21 mouse cellular contexts compared by ENCODE assay signal in genomic region chr10:100508170-100508569, GRCm38 (mm10). TPM values are rescaled to one million over a fixed set of nuclear protein-coding genes. Genes with fewer than 3 reads are reported as not detected.
DNase-seq lines count a peak whose midpoint lies in the region; ATAC-seq and TF ChIP-seq lines count a peak whose summit lies in the region.
"Had no signal": no experiment of that assay in that cellular context is flagged by ENCODE, and none has a peak within 500 bp of the region (broad histone marks: within the 10 kb centered on the region; RNA-seq: fewer than 3 reads in every experiment).

No protein-coding gene starts in this region.

- H3K4me1 ChIP-seq in G1E (ENCODE audit: insufficient read depth, low read depth, low read length): peaks cover 8% of the 10 kb centered on the region
- peaks cover 5% of the 10 kb centered on the region; the same call in 1 of the 2 replicates for H3K4me1 ChIP-seq in liver, embryonic 15.5 days (replicated peaks)
- H3K4me1 ChIP-seq: embryonic facial prominence, embryonic 12.5 days; forebrain, embryonic 13.5 days; heart, embryonic 12.5 days; hindbrain, embryonic 10.5 days had no signal

- WGBS in liver, embryonic 15.5 days (ENCODE audit: insufficient replicate concordance): 53% methylated on average over 1 of the region's 1 CpGs

- ATAC-seq in G1E (ENCODE audit: extremely low read depth, insufficient number of reproducible peaks, low FRiP score, poor library complexity, severe bottlenecking): peak; percentile 100
- peak; percentile 46; the same call in 1 of the 2 replicates for ATAC-seq in erythroid progenitor cell, adult 5-6 weeks (replicated peaks; ENCODE audit: low FRiP score, poor library complexity, severe bottlenecking)
- peak; percentile 90 for ATAC-seq in liver, embryonic 15.5 days (ENCODE audit: insufficient read depth)
- ATAC-seq in megakaryocyte-erythroid progenitor cell, adult 5-6 weeks (replicated peaks; ENCODE audit: low FRiP score, low TSS enrichment, poor library complexity, severe bottlenecking): peak; percentile 83
- ATAC-seq: activated CD4-positive, CD25-positive, alpha-beta regulatory T cell, adult 4 months; forebrain, embryonic 13.5 days; forebrain, postnatal 0 days; Patski had no signal

- no peak overlapping the region for H3K9ac ChIP-seq in liver, embryonic 15.5 days
- H3K9ac ChIP-seq: embryonic facial prominence, embryonic 12.5 days; forebrain, embryonic 13.5 days; forebrain, postnatal 0 days; heart, embryonic 12.5 days; hindbrain, embryonic 14.5 days had no signal

- H3K9me3 ChIP-seq in G1E (replicated peaks): no peaks in the 10 kb centered on the region
- H3K9me3 ChIP-seq in liver, embryonic 15.5 days (replicated peaks): no peaks in the 10 kb centered on the region
- H3K9me3 ChIP-seq: embryonic facial prominence, embryonic 12.5 days; forebrain, embryonic 13.5 days; heart, embryonic 12.5 days; hindbrain, embryonic 10.5 days had no signal

- no peaks in the 10 kb centered on the region for H3K27me3 ChIP-seq in G1E (ENCODE audit: insufficient read depth, low read length)
- H3K27me3 ChIP-seq in liver, embryonic 15.5 days: no peaks in the 10 kb centered on the region
- H3K27me3 ChIP-seq: embryonic facial prominence, embryonic 12.5 days; forebrain, embryonic 13.5 days; heart, embryonic 12.5 days; Patski had no signal

- TF ChIP-seq CTCF in G1E (IDR thresholded peaks at IDR 0.05; ENCODE audit: low read depth, low read length): no peak

- DNase-seq in G1E (ENCODE audit: low spot score): no peak
- no peak for DNase-seq in testis, postnatal 10 days (ENCODE audit: low spot score)
- no peak for DNase-seq in spleen, postnatal 36 days (ENCODE audit: low spot score in 2 of 2)
- DNase-seq in right cerebral cortex, adult 2 months (ENCODE audit: low spot score in 2 of 2): no peak
- DNase-seq: adrenal gland, postnatal 25 days; cerebellum, adult 11-12 months; cerebellum, adult 9-10 months; cerebellum, postnatal 25 days; forebrain, postnatal 0 days; gastrocnemius, adult 2 months; gastrocnemius, postnatal 25 days had no signal

- H3K4me2 ChIP-seq in liver, embryonic 15.5 days: no peak overlapping the region
- H3K4me2 ChIP-seq: embryonic facial prominence, embryonic 12.5 days; forebrain, embryonic 13.5 days; heart, embryonic 12.5 days; hindbrain, embryonic 14.5 days had no signal

- H3K4me3 ChIP-seq in G1E (ENCODE audit: low read depth, low read length): no peak overlapping the region
- H3K4me3 ChIP-seq in liver, embryonic 15.5 days (replicated peaks): no peak overlapping the region
- H3K4me3 ChIP-seq: embryonic facial prominence, embryonic 12.5 days; forebrain, embryonic 13.5 days; gastrocnemius, adult 2 months; heart, embryonic 12.5 days; hindbrain, embryonic 10.5 days had no signal

- H3K36me3 ChIP-seq in G1E (replicated peaks): peaks cover 26% of the 10 kb centered on the region
- peaks cover 19% of the 10 kb centered on the region for H3K36me3 ChIP-seq in liver, embryonic 15.5 days (replicated peaks)

- H3K27ac ChIP-seq in liver, embryonic 15.5 days (replicated peaks): no peak overlapping the region
- H3K27ac ChIP-seq: embryonic facial prominence, embryonic 12.5 days; forebrain, embryonic 13.5 days; gastrocnemius, adult 2 months; hindbrain, embryonic 10.5 days; hindbrain, embryonic 14.5 days had no signal

RNA-seq across cellular contexts. Expression of gene Cep290, which starts 20.8 kb away (rescaled TPM):
- total RNA-seq in G1E (2014; fragmentation: Nextera tagmentation): 45.9 and 49.4 TPM in 2 replicates
- total RNA-seq in G1E (2017): 23.3 and 28.6 TPM in 2 replicates
- 0.58 and 1.0 TPM in 2 replicates for polyA plus RNA-seq in G1E (2012)
- 34.8 and 37.8 TPM in 2 replicates for total RNA-seq in erythroid progenitor cell, adult 5-6 weeks (2015; ENCODE audit: low replicate concordance)
- 37.3 and 60.8 TPM in 2 replicates for total RNA-seq in erythroid progenitor cell, adult 5-6 weeks (2017; ENCODE audit: low replicate concordance)
- polyA plus RNA-seq in liver, embryonic 15.5 days (2015; fragmentation: Nextera tagmentation; extraction: Ambion mirVana): 2.5 and 3.0 TPM in 2 replicates
- total RNA-seq in megakaryocyte-erythroid progenitor cell, adult 5-6 weeks (2014; fragmentation: Nextera tagmentation): 24.8 and 43.7 TPM in 2 replicates
- 23.8 and 26.2 TPM in 2 replicates for total RNA-seq in megakaryocyte-erythroid progenitor cell, adult 5-6 weeks (2017)

RNA-seq across cellular contexts. Expression of gene Tmtc3, which starts 21.0 kb away (rescaled TPM):
- total RNA-seq in G1E (2014; fragmentation: Nextera tagmentation) (75.6 and 86.8 TPM in 2 replicates), G1E (2017) (9.8 and 12.3 TPM in 2 replicates)
- polyA plus RNA-seq in G1E (2012): 4.7 and 8.5 TPM in 2 replicates
- 17.7 and 22.6 TPM in 2 replicates for total RNA-seq in erythroid progenitor cell, adult 5-6 weeks (2015; ENCODE audit: low replicate concordance)
- 8.2 and 9.6 TPM in 2 replicates for total RNA-seq in erythroid progenitor cell, adult 5-6 weeks (2017; ENCODE audit: low replicate concordance)
- 4.4 and 4.9 TPM in 2 replicates for polyA plus RNA-seq in liver, embryonic 15.5 days (2015; fragmentation: Nextera tagmentation; extraction: Ambion mirVana)
- total RNA-seq in megakaryocyte-erythroid progenitor cell, adult 5-6 weeks (2014; fragmentation: Nextera tagmentation): 15.4 and 32.2 TPM in 2 replicates
- 6.6 and 7.9 TPM in 2 replicates for total RNA-seq in megakaryocyte-erythroid progenitor cell, adult 5-6 weeks (2017)

Comparison
In these comparisons a context has a peak if more than half of its experiments do, and no peak if none do; other contexts are left out.
1. ATAC-seq: peak in every context shown above with its lines; median percentile 100 in G1E; 90 in liver, embryonic 15.5 days; 83 in megakaryocyte-erythroid progenitor cell, adult 5-6 weeks; 46 in erythroid progenitor cell, adult 5-6 weeks.